Comparison of ENCODE assay signal across 8 mouse cellular contexts in the genomic region with DNA sequence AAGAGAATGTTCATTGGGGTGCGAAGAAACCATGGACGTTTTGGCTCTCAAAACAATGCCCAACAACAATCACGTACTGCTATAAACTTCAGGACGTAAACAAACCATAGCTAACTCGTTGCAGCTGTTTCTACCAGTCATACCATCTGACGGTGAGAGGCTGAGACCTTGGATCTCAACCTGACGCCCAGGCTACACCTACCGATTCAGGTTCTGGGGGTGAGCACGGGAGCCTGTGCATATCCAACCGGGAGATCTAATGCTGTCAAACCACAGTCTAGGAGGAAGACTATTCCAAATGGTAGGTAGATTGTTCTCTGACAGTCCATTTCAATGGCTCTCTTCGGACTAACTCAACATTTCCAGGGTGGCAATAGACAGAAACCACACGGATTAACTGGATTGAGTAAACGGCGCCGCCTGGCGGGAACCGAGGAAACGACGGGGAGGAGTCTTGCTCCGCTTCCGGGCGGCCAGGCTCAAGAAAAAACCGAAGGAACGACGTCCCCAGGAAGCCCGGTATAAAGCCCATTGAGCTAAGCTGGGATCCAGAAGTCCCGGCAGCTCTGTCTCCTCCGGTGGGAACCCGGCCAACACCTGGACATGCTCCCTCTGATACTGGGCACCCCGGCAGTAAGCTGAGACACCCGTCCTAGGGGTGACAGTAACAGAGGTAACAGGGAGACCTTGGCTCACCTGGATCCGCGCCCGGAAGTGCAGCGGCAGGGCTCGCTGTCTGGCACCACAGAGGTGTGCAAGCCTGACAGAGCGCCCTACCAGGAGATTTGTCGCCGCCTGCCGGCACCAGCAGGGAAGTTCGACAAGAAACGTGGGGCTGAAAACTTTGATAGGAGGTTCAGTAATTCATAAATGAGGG. TPM values are rescaled to one million over a fixed set of nuclear protein-coding genes. Genes with fewer than 3 reads are reported as not detected.
DNase-seq lines count a peak whose midpoint lies in the region; ATAC-seq and TF ChIP-seq lines count a peak whose summit lies in the region.

A gene (minus strand): TSS at position 736 of the 877 bp plus-strand sequence.

- peak within 1 kb of the TSS; percentile 34; the same call in 1 of the 2 replicates for H3K27ac ChIP-seq in CH12.LX (ENCODE audit: insufficient read depth, low read depth)
- H3K27ac ChIP-seq in forebrain, embryonic 12.5 days, result peak within 1 kb of the TSS; percentile 89
- peak within 1 kb of the TSS; percentile 88 for H3K27ac ChIP-seq in heart, postnatal 0 days (ENCODE audit: low read depth)
- peak within 1 kb of the TSS; percentile 83 for H3K27ac ChIP-seq in liver, embryonic 16.5 days (ENCODE audit: low read length)
- H3K27ac ChIP-seq in neural tube, embryonic 13.5 days (replicated peaks), result peak within 1 kb of the TSS; percentile 92
- H3K27ac ChIP-seq in testis, adult 2 months (ENCODE audit: control insufficient read depth, insufficient read depth, low read depth, low read length), result peak within 1 kb of the TSS; percentile 93

- peak; percentile 83 for TF ChIP-seq POLR2A in CH12.LX (IDR thresholded peaks at IDR 0.05; ENCODE audit: low read depth, low read length)
- peak; percentile 86 for TF ChIP-seq POLR2A in testis, adult 2 months (IDR thresholded peaks at IDR 0.05; ENCODE audit: control insufficient read depth, low read depth, low read length)

- peak; percentile 50 for TF ChIP-seq RAD21 in CH12.LX (IDR thresholded peaks at IDR 0.05; ENCODE audit: low read depth, low read length)

- ATAC-seq in forebrain, embryonic 12.5 days (ENCODE audit: low FRiP score), result peak; percentile 91
- peak; percentile 91 for ATAC-seq in heart, postnatal 0 days (ENCODE audit: insufficient read depth, low read depth)
- ATAC-seq in liver, embryonic 16.5 days (ENCODE audit: low read depth), result peak; percentile 93
- peak; percentile 92 for ATAC-seq in neural tube, embryonic 13.5 days (ENCODE audit: low read depth)

- in situ Hi-C loops in CH12.LX (cut with MboI; ENCODE audit: low pct_ligation_motif_present, low pct_unique_long_range_greater_than_20kb, low sequenced_read_pairs), result no loop called here

- H3K4me1 ChIP-seq in CH12.LX (ENCODE audit: control insufficient read depth in 1 of 2, insufficient read depth in 2 of 2), result peaks cover 8 to 25% of the 10 kb centered on the region in 2 experiments
- peaks cover 27% of the 10 kb centered on the region for H3K4me1 ChIP-seq in forebrain, embryonic 12.5 days
- H3K4me1 ChIP-seq in heart, postnatal 0 days (ENCODE audit: control insufficient read depth, insufficient read depth), result no peaks in the 10 kb centered on the region; the same call in 1 of the 2 replicates
- peaks cover 21% of the 10 kb centered on the region for H3K4me1 ChIP-seq in liver, embryonic 16.5 days (ENCODE audit: control insufficient read depth, low read depth, low read length)
- H3K4me1 ChIP-seq in neural tube, embryonic 13.5 days (replicated peaks), result peaks cover 24% of the 10 kb centered on the region
- H3K4me1 ChIP-seq in testis, adult 2 months (ENCODE audit: control insufficient read depth, insufficient read depth, low read length), result peaks cover 12% of the 10 kb centered on the region

- TF ChIP-seq CTCF in CH12.LX (conservative IDR thresholded peaks at IDR 0.05 in 1 of 2, IDR thresholded peaks at IDR 0.05 in 1 of 2; ENCODE audit: low read depth in 2 of 2, low read length in 2 of 2), result peak; percentile 58 to 91; a peak in 3 of 4 replicates
- peak; percentile 88 for TF ChIP-seq CTCF in heart, postnatal 0 days (IDR thresholded peaks at IDR 0.05; ENCODE audit: low read depth)
- TF ChIP-seq CTCF in testis, adult 2 months (IDR thresholded peaks at IDR 0.05; ENCODE audit: control insufficient read depth, insufficient read depth, insufficient replicate concordance, low read depth, low read length), result peak; percentile 93

- H3K9me3 ChIP-seq in CH12.LX (replicated peaks; ENCODE audit: low read length), result no peaks in the 10 kb centered on the region
- H3K9me3 ChIP-seq in forebrain, embryonic 12.5 days, result no peaks in the 10 kb centered on the region
- no peaks in the 10 kb centered on the region for H3K9me3 ChIP-seq in heart, postnatal 0 days (replicated peaks; ENCODE audit: control insufficient read depth, low read length)
- H3K9me3 ChIP-seq in liver, embryonic 16.5 days (replicated peaks; ENCODE audit: control insufficient read depth, low read length), result no peaks in the 10 kb centered on the region
- H3K9me3 ChIP-seq in neural tube, embryonic 13.5 days, result no peaks in the 10 kb centered on the region

- WGBS in forebrain, embryonic 12.5 days, result 9% methylated on average over 42 of the region's 42 CpGs
- WGBS in heart, postnatal 0 days, result 5% methylated on average over 42 of the region's 42 CpGs
- 8% methylated on average over 42 of the region's 42 CpGs for WGBS in liver, embryonic 16.5 days (ENCODE audit: insufficient replicate concordance)
- 9% methylated on average over 42 of the region's 42 CpGs for WGBS in neural tube, embryonic 13.5 days

- dilution Hi-C loops in CH12.LX (cut with MboI; ENCODE audit: extremely low pct_ligation_motif_present, extremely low pct_unique_long_range_greater_than_20kb, low sequenced_read_pairs), result no loop called here

- H3K27me3 ChIP-seq in CH12.LX (replicated peaks), result no peaks in the 10 kb centered on the region
- H3K27me3 ChIP-seq in forebrain, embryonic 12.5 days, result no peaks in the 10 kb centered on the region
- no peaks in the 10 kb centered on the region for H3K27me3 ChIP-seq in heart, postnatal 0 days (ENCODE audit: control insufficient read depth, insufficient read depth, low read length)
- H3K27me3 ChIP-seq in liver, embryonic 16.5 days (ENCODE audit: control insufficient read depth, insufficient read depth, low read depth, low read length), result no peaks in the 10 kb centered on the region
- H3K27me3 ChIP-seq in neural tube, embryonic 13.5 days, result no peaks in the 10 kb centered on the region
- H3K27me3 ChIP-seq in testis, adult 2 months (ENCODE audit: control insufficient read depth, insufficient read depth, low read length), result no peaks in the 10 kb centered on the region

- peak within 1 kb of the TSS; percentile 89 for H3K4me2 ChIP-seq in CH12.LX (ENCODE audit: insufficient read depth, low read depth, poor library complexity, severe bottlenecking)
- peak within 1 kb of the TSS; percentile 71 for H3K4me2 ChIP-seq in forebrain, embryonic 12.5 days
- peak within 1 kb of the TSS; percentile 64 for H3K4me2 ChIP-seq in heart, postnatal 0 days (ENCODE audit: low read depth, low read length)
- H3K4me2 ChIP-seq in liver, embryonic 16.5 days (ENCODE audit: low read depth, low read length), result peak within 1 kb of the TSS; percentile 84
- H3K4me2 ChIP-seq in neural tube, embryonic 13.5 days, result peak within 1 kb of the TSS; percentile 72

- peaks cover 10% of the 10 kb centered on the region for H3K79me2 ChIP-seq in CH12.LX (replicated peaks; ENCODE audit: control insufficient read depth, extremely low read depth, insufficient read depth, poor library complexity, severe bottlenecking)

- peak within 1 kb of the TSS; percentile 59 to 77 (median 59) for H3K4me3 ChIP-seq in CH12.LX (replicated peaks in 1 of 3; ENCODE audit: low read depth in 2 of 3, low read length in 2 of 3, poor library complexity in 1 of 3)
- peak within 1 kb of the TSS; percentile 58 for H3K4me3 ChIP-seq in forebrain, embryonic 12.5 days (replicated peaks)
- H3K4me3 ChIP-seq in heart, postnatal 0 days (ENCODE audit: low read depth, low read length), result peak within 1 kb of the TSS; percentile 65
- H3K4me3 ChIP-seq in liver, embryonic 16.5 days (ENCODE audit: low read depth, low read length), result peak within 1 kb of the TSS; percentile 64
- H3K4me3 ChIP-seq in neural tube, embryonic 13.5 days, result peak within 1 kb of the TSS; percentile 65
- peak within 1 kb of the TSS; percentile 98 for H3K4me3 ChIP-seq in testis, adult 2 months (ENCODE audit: control insufficient read depth, low read depth, low read length)

- peaks cover 51 to 84% of the 10 kb centered on the region in 2 experiments for H3K36me3 ChIP-seq in CH12.LX (replicated peaks in 1 of 2; ENCODE audit: control insufficient read depth in 1 of 2, insufficient read depth in 1 of 2, low read length in 1 of 2)
- peaks cover 71% of the 10 kb centered on the region for H3K36me3 ChIP-seq in forebrain, embryonic 12.5 days (replicated peaks)
- peaks cover 59% of the 10 kb centered on the region for H3K36me3 ChIP-seq in heart, postnatal 0 days (replicated peaks; ENCODE audit: control insufficient read depth, insufficient read depth, low read length)
- H3K36me3 ChIP-seq in liver, embryonic 16.5 days (ENCODE audit: control insufficient read depth, insufficient read depth), result peaks cover 46% of the 10 kb centered on the region
- H3K36me3 ChIP-seq in neural tube, embryonic 13.5 days, result peaks cover 68% of the 10 kb centered on the region
- no peaks in the 10 kb centered on the region for H3K36me3 ChIP-seq in testis, adult 2 months (ENCODE audit: control insufficient read depth, insufficient read depth, low read length)

- TF ChIP-seq EP300 in CH12.LX (IDR thresholded peaks at IDR 0.05; ENCODE audit: low read length), result no peak
- TF ChIP-seq EP300 in heart, postnatal 0 days (IDR thresholded peaks at IDR 0.05; ENCODE audit: low read depth), result peak; percentile 65; the same call in 1 of the 2 replicates

- peak; percentile 93 for DNase-seq in CH12.LX (ENCODE audit: extremely low read depth)
- peak; percentile 93 for DNase-seq in c-Kit-positive CD71-positive TER-119-negative erythroid progenitor cells, embryonic 14.5 days (ENCODE audit: low read depth)
- peak; percentile 96 for DNase-seq in heart, postnatal 0 days (ENCODE audit: low spot score)
- DNase-seq in kidney, postnatal 4 days, result peak; percentile 98

- peak within 1 kb of the TSS; percentile 76 for H3K9ac ChIP-seq in CH12.LX (ENCODE audit: insufficient read depth, low read depth)
- peak within 1 kb of the TSS; percentile 62 for H3K9ac ChIP-seq in forebrain, embryonic 12.5 days
- H3K9ac ChIP-seq in heart, postnatal 0 days (replicated peaks; ENCODE audit: low read depth, low read length), result peak within 1 kb of the TSS; percentile 60
- peak within 1 kb of the TSS; percentile 59 for H3K9ac ChIP-seq in liver, embryonic 16.5 days (ENCODE audit: low read depth, low read length)
- H3K9ac ChIP-seq in neural tube, embryonic 13.5 days, result peak within 1 kb of the TSS; percentile 75

TF ChIP-seq in CH12.LX, 34 proteins besides CTCF, POLR2A, EP300 and RAD21 (continues in another document):
- peak; percentile 68 for TF ChIP-seq NELFE (IDR thresholded peaks at IDR 0.05; ENCODE audit: low read depth, low read length)
- TF ChIP-seq IRF4 (IDR thresholded peaks at IDR 0.05; ENCODE audit: low read depth, low read length), result peak; percentile 33

RNA-seq across cellular contexts. Expression of the gene that starts here (rescaled TPM):
- total RNA-seq in CH12.LX (2012; rRNA removed), result 18.7 and 19.1 TPM in 2 replicates
- total RNA-seq in CH12.LX (2014; rRNA removed), result 8.0 and 8.7 TPM in 2 replicates
- 19.4 and 21.9 TPM in 2 replicates for polyA plus RNA-seq in CH12.LX (2012; ENCODE audit: insufficient read length, low read depth)
- polyA plus RNA-seq in forebrain, embryonic 12.5 days (2016; fragmentation: Nextera tagmentation; extraction: Ambion mirVana), result 24.9 and 26.7 TPM in 2 replicates
- total RNA-seq in heart, postnatal 0 days (2014; rRNA removed; ENCODE audit: low replicate concordance), result 11.3 and 25.2 TPM in 2 replicates
- polyA plus RNA-seq in heart, postnatal 0 days (2015; fragmentation: Nextera tagmentation; extraction: Ambion mirVana), result 11.4 and 12.5 TPM in 2 replicates
- 12.4 and 14.7 TPM in 2 replicates for polyA plus RNA-seq in liver, embryonic 16.5 days (2015; fragmentation: Nextera tagmentation; extraction: Ambion mirVana)
- 22.4 and 23.3 TPM in 2 replicates for polyA plus RNA-seq in neural tube, embryonic 13.5 days (2015; fragmentation: Nextera tagmentation; extraction: Ambion mirVana)
- polyA plus RNA-seq in testis, adult 2 months (2012; rRNA removed), result 36.3 and 42.0 TPM in 2 replicates

Comparison
In these comparisons a context has a peak if more than half of its experiments do, and no peak if none do; other contexts are left out.
1. Peak in every context shown above with its lines: DNase-seq, ATAC-seq, H3K4me3 ChIP-seq and H3K27ac ChIP-seq.
2. H3K27ac ChIP-seq: peak in every context shown above with its lines; median percentile 93 in testis, adult 2 months; 92 in neural tube, embryonic 13.5 days; 89 in forebrain, embryonic 12.5 days; 88 in heart, postnatal 0 days; 83 in liver, embryonic 16.5 days; 34 in CH12.LX.